Mouse (Mus musculus): ENCODE measurements around the gene Samhd1.

The Samhd1 gene

GRCm38 (mm10) chr2:157071556-157071955 is 63.5 kb downstream of the Samhd1 start:
- DNase-seq (ENCODE audit: low spot score), result peak; percentile 60

GRCm38 (mm10) chr2:157070365-157070764 is 64.7 kb downstream of the Samhd1 start:
- no peak for DNase-seq (ENCODE audit: low spot score)

GRCm38 (mm10) chr2:157069755-157070315 is 65.2 kb downstream of the Samhd1 start:
- no peak for DNase-seq (ENCODE audit: low spot score)

GRCm38 (mm10) chr2:157069355-157069735 is 65.7 kb downstream of the Samhd1 start:
- DNase-seq (ENCODE audit: low spot score), result no peak

- DNase-seq (ENCODE audit: low spot score), result no peak
Observed at GRCm38 (mm10) chr2:157068701-157069354, 66.2 kb downstream of the Samhd1 start.

- DNase-seq (ENCODE audit: low spot score), result no peak
Observed at GRCm38 (mm10) chr2:157066731-157067430, 68.2 kb downstream of the Samhd1 start.

GRCm38 (mm10) chr2:157065879-157066226 is 69.2 kb downstream of the Samhd1 start:
- no peak for DNase-seq (ENCODE audit: low spot score)

- DNase-seq (ENCODE audit: low spot score), result peak; percentile 50
Observed at GRCm38 (mm10) chr2:157064978-157065878, 69.8 kb downstream of the Samhd1 start.

- DNase-seq (ENCODE audit: low spot score), result no peak
Observed at GRCm38 (mm10) chr2:157064136-157064535, 70.9 kb downstream of the Samhd1 start.

- DNase-seq (ENCODE audit: low spot score), result no peak
Observed at GRCm38 (mm10) chr2:157063241-157063700, 71.8 kb downstream of the Samhd1 start.

GRCm38 (mm10) chr2:157060557-157061305 is 74.3 kb downstream of the Samhd1 start:
- no peak for DNase-seq (ENCODE audit: low spot score)

GRCm38 (mm10) chr2:157060037-157060436 is 75.0 kb downstream of the Samhd1 start:
- no peak for DNase-seq (ENCODE audit: low spot score)

GRCm38 (mm10) chr2:157059166-157059565 is 75.9 kb downstream of the Samhd1 start:
- DNase-seq (ENCODE audit: low spot score), result no peak

- peak; percentile 44 for DNase-seq (ENCODE audit: low spot score)
Observed at GRCm38 (mm10) chr2:157058342-157058998, 76.6 kb downstream of the Samhd1 start.

GRCm38 (mm10) chr2:157057758-157058157 is 77.3 kb downstream of the Samhd1 start:
- DNase-seq (ENCODE audit: low spot score), result no peak

GRCm38 (mm10) chr2:157057186-157057585 is 77.9 kb downstream of the Samhd1 start:
- DNase-seq (ENCODE audit: low spot score), result no peak

GRCm38 (mm10) chr2:157055721-157056120 is 79.3 kb downstream of the Samhd1 start:
- DNase-seq (ENCODE audit: low spot score), result no peak

GRCm38 (mm10) chr2:157054816-157055215 is 80.2 kb downstream of the Samhd1 start:
- DNase-seq (ENCODE audit: low spot score), result no peak

- no peak for DNase-seq (ENCODE audit: low spot score)
Observed at GRCm38 (mm10) chr2:157054297-157054696, 80.8 kb downstream of the Samhd1 start.

GRCm38 (mm10) chr2:157053787-157054186 is 81.3 kb downstream of the Samhd1 start:
- DNase-seq (ENCODE audit: low spot score), result no peak

GRCm38 (mm10) chr2:157053124-157053523 is 81.9 kb downstream of the Samhd1 start:
- no peak for DNase-seq (ENCODE audit: low spot score)
